Mouse (Mus musculus) lung, embryonic 15.5 days (tissue): ENCODE measurements around the gene Ints13. TPM values are rescaled to one million over a fixed set of nuclear protein-coding genes. Genes with fewer than 3 reads are reported as not detected.
A peak's percentile ranks its signal among the peaks of the same experiment; 100 is the strongest.

Source experiments
- ATAC-seq: fragments of 200-750 bp; cut with Nextera tagmentation; 2 replicates; pipeline ENCODE4 v1.8.0; 2017; ENCODE audit warnings: moderate number of reproducible peaks, borderline replicate concordance; ENCODE audit not compliant: low FRiP score, low TSS enrichment; ENCODE audit errors: extremely low read depth
- H3K27ac ChIP-seq: fragments of 300-500 bp; sonication (generic); 2 replicates; pipeline ENCODE4 v1.5.1; 2015; ENCODE audit warnings: moderate library complexity, mild to moderate bottlenecking, inconsistent platforms
- H3K27me3 ChIP-seq: fragments of 300-500 bp; sonication (generic); 2 replicates; pipeline ENCODE4 v1.6.1; 2015; ENCODE audit warnings: inconsistent platforms
- H3K36me3 ChIP-seq: fragments of 300-500 bp; sonication (generic); 2 replicates; pipeline ENCODE4 v1.6.1; 2015; ENCODE audit warnings: inconsistent platforms
- H3K4me1 ChIP-seq: fragments of 300-500 bp; sonication (generic); 2 replicates; pipeline ENCODE4 v1.6.1; 2015; ENCODE audit warnings: inconsistent platforms
- H3K4me2 ChIP-seq: fragments of 300-500 bp; sonication (generic); 2 replicates; pipeline ENCODE4 v1.6.1; 2015; ENCODE audit warnings: inconsistent platforms, mild to moderate bottlenecking, moderate library complexity
- H3K4me3 ChIP-seq: fragments of 300-500 bp; sonication (generic); 2 replicates; pipeline ENCODE4 v1.5.1; 2015; ENCODE audit warnings: mild to moderate bottlenecking, inconsistent platforms
- H3K9ac ChIP-seq: fragments of 300-500 bp; sonication (generic); 2 replicates; pipeline ENCODE4 v1.6.1; 2015; ENCODE audit warnings: inconsistent platforms
- H3K9me3 ChIP-seq: fragments of 300-500 bp; sonication (generic); 2 replicates; pipeline ENCODE4 v1.6.1; 2016; ENCODE audit warnings: inconsistent platforms
- WGBS: fragments of 180-500 bp; shearing (Covaris S2); methylation state at CpG from one replicate; pipeline ENCODE4 v1.1.7; 2015; 5-methylcytosine and 5-hydroxymethylcytosine counted together
- polyA plus RNA-seq: library from polyadenylated mRNA; unstranded; fragments of >200 nt; fragmentation: Nextera tagmentation; extraction: Ambion mirVana; gene quantifications from 2 replicates; pipeline ENCODE4 v1.2.1, GENCODE M21; 2015

Ints13 gene
- 66.1 and 77.9 TPM in 2 replicates for polyA plus RNA-seq

GRCm38 (mm10) chr6:146577310-146578109 lies at the start of gene Ints13:
Ints13 (minus strand) TSS chr6:146577835.
- Histone ChIP-seq H3K9me3 (no peaks in the 10 kb centered on the region), H3K4me1 (peaks cover 22% of the 10 kb centered on the region), H3K4me3 (peak within 1 kb of the TSS; percentile 81), H3K27me3 (no peaks in the 10 kb centered on the region), H3K36me3 (no peaks in the 10 kb centered on the region), H3K9ac (peak within 1 kb of the TSS; percentile 89), H3K27ac (peak within 1 kb of the TSS; percentile 98), H3K4me2 (peak within 1 kb of the TSS; percentile 66)
- under 1% methylated on average over 77 of the region's 77 CpGs for WGBS
- peak; percentile 95 for ATAC-seq

- ATAC-seq, result no peak
- 90% methylated on average over 2 of the region's 2 CpGs for WGBS
- H3K36me3 ChIP-seq, result peaks cover 25% of the 10 kb centered on the region
Measured at GRCm38 (mm10) chr6:146616670-146617069, 39.0 kb upstream of the Ints13 start.

GRCm38 (mm10) chr6:146615891-146616290 lies 38.3 kb upstream of the Ints13 start:
- H3K27me3 ChIP-seq, result no peaks in the 10 kb centered on the region
- no peak overlapping the region for H3K4me2 ChIP-seq
- H3K4me3 ChIP-seq, result no peak overlapping the region
- 85% methylated on average over 8 of the region's 8 CpGs for WGBS
- peaks cover 25% of the 10 kb centered on the region for H3K36me3 ChIP-seq
- H3K9ac ChIP-seq, result no peak overlapping the region
- no peak overlapping the region for H3K27ac ChIP-seq
- no peak for ATAC-seq
- no peaks in the 10 kb centered on the region for H3K4me1 ChIP-seq
- H3K9me3 ChIP-seq, result no peaks in the 10 kb centered on the region

More at GRCm38 (mm10) chr6:146616670-146617069, 39.0 kb upstream of the Ints13 start:
- H3K9ac ChIP-seq, result no peak overlapping the region
- no peak overlapping the region for H3K27ac ChIP-seq
- no peaks in the 10 kb centered on the region for H3K9me3 ChIP-seq
- H3K27me3 ChIP-seq, result no peaks in the 10 kb centered on the region
- no peak overlapping the region for H3K4me3 ChIP-seq
- H3K4me2 ChIP-seq, result no peak overlapping the region
- H3K4me1 ChIP-seq, result no peaks in the 10 kb centered on the region

- no peaks in the 10 kb centered on the region for H3K4me1 ChIP-seq
- H3K27me3 ChIP-seq, result no peaks in the 10 kb centered on the region
- H3K36me3 ChIP-seq, result peaks cover 26% of the 10 kb centered on the region
- no peak overlapping the region for H3K27ac ChIP-seq
- ATAC-seq, result no peak
- no peak overlapping the region for H3K4me3 ChIP-seq
- no peak overlapping the region for H3K9ac ChIP-seq
- H3K4me2 ChIP-seq, result no peak overlapping the region
- H3K9me3 ChIP-seq, result no peaks in the 10 kb centered on the region
- 93% methylated on average over 5 of the region's 5 CpGs for WGBS
Measured at GRCm38 (mm10) chr6:146614541-146614940, 36.9 kb upstream of the Ints13 start.

- 82% methylated on average over 5 of the region's 5 CpGs for WGBS
- Histone ChIP-seq H3K9ac (no peak overlapping the region), H3K27me3 (no peaks in the 10 kb centered on the region), H3K4me1 (no peaks in the 10 kb centered on the region), H3K9me3 (no peaks in the 10 kb centered on the region), H3K27ac (no peak overlapping the region), H3K36me3 (peaks cover 29% of the 10 kb centered on the region), H3K4me3 (no peak overlapping the region), H3K4me2 (no peak overlapping the region)
- no peak for ATAC-seq
Measured at GRCm38 (mm10) chr6:146613907-146614306, 36.3 kb upstream of the Ints13 start.

- Histone ChIP-seq H3K9me3 (no peaks in the 10 kb centered on the region), H3K4me2 (no peak overlapping the region), H3K4me3 (no peak overlapping the region), H3K27me3 (no peaks in the 10 kb centered on the region), H3K4me1 (no peaks in the 10 kb centered on the region), H3K9ac (no peak overlapping the region), H3K27ac (no peak overlapping the region), H3K36me3 (peaks cover 25% of the 10 kb centered on the region)
- ATAC-seq, result no peak
- WGBS, result 84% methylated on average over 5 of the region's 5 CpGs
Measured at GRCm38 (mm10) chr6:146612736-146613135, 35.1 kb upstream of the Ints13 start.

- H3K4me1 ChIP-seq, result no peaks in the 10 kb centered on the region
- H3K27ac ChIP-seq, result no peak overlapping the region
- WGBS, result 87% methylated on average over 7 of the region's 7 CpGs
- no peaks in the 10 kb centered on the region for H3K27me3 ChIP-seq
- peaks cover 17% of the 10 kb centered on the region for H3K36me3 ChIP-seq
- H3K9ac ChIP-seq, result no peak overlapping the region
- H3K9me3 ChIP-seq, result no peaks in the 10 kb centered on the region
- no peak overlapping the region for H3K4me3 ChIP-seq
- H3K4me2 ChIP-seq, result no peak overlapping the region
- no peak for ATAC-seq
Measured at GRCm38 (mm10) chr6:146611897-146612296, 34.3 kb upstream of the Ints13 start.

GRCm38 (mm10) chr6:146611385-146611784 lies 33.8 kb upstream of the Ints13 start:
- H3K4me1 ChIP-seq, result no peaks in the 10 kb centered on the region
- WGBS, result 92% methylated on average over 6 of the region's 6 CpGs
- no peak overlapping the region for H3K4me3 ChIP-seq
- peak; percentile 42; the same call in 1 of the 2 replicates for ATAC-seq
- no peak overlapping the region for H3K27ac ChIP-seq
- no peak overlapping the region for H3K9ac ChIP-seq
- no peak overlapping the region for H3K4me2 ChIP-seq
- H3K36me3 ChIP-seq, result peaks cover 17% of the 10 kb centered on the region
- H3K9me3 ChIP-seq, result no peaks in the 10 kb centered on the region
- no peaks in the 10 kb centered on the region for H3K27me3 ChIP-seq

GRCm38 (mm10) chr6:146603651-146604050 lies 26.0 kb upstream of the Ints13 start:
- H3K4me2 ChIP-seq, result no peak overlapping the region
- 85% methylated on average over 10 of the region's 10 CpGs for WGBS
- peaks cover 51% of the 10 kb centered on the region for H3K36me3 ChIP-seq
- no peak overlapping the region for H3K9ac ChIP-seq
- no peak for ATAC-seq
- no peak overlapping the region for H3K27ac ChIP-seq
- no peaks in the 10 kb centered on the region for H3K9me3 ChIP-seq
- no peak overlapping the region for H3K4me3 ChIP-seq
- no peaks in the 10 kb centered on the region for H3K4me1 ChIP-seq
- no peaks in the 10 kb centered on the region for H3K27me3 ChIP-seq

GRCm38 (mm10) chr6:146602601-146603000 lies 25.0 kb upstream of the Ints13 start:
- H3K4me2 ChIP-seq, result no peak overlapping the region
- no peaks in the 10 kb centered on the region for H3K4me1 ChIP-seq
- no peak overlapping the region for H3K27ac ChIP-seq
- no peak overlapping the region for H3K9ac ChIP-seq
- peaks cover 53% of the 10 kb centered on the region for H3K36me3 ChIP-seq
- H3K27me3 ChIP-seq, result no peaks in the 10 kb centered on the region
- H3K9me3 ChIP-seq, result no peaks in the 10 kb centered on the region
- ATAC-seq, result no peak
- WGBS, result 77% methylated on average over 4 of the region's 4 CpGs
- H3K4me3 ChIP-seq, result no peak overlapping the region

- no peak overlapping the region for H3K9ac ChIP-seq
- no peak overlapping the region for H3K27ac ChIP-seq
- 83% methylated on average over 5 of the region's 5 CpGs for WGBS
- H3K9me3 ChIP-seq, result no peaks in the 10 kb centered on the region
- peaks cover 8% of the 10 kb centered on the region; the same call in 1 of the 2 replicates for H3K4me1 ChIP-seq
- H3K36me3 ChIP-seq, result peaks cover 42% of the 10 kb centered on the region
- H3K4me2 ChIP-seq, result no peak overlapping the region
- H3K27me3 ChIP-seq, result no peaks in the 10 kb centered on the region
- no peak for ATAC-seq
- no peak overlapping the region for H3K4me3 ChIP-seq
Measured at GRCm38 (mm10) chr6:146585134-146585533, 7.5 kb upstream of the Ints13 start.

GRCm38 (mm10) chr6:146583366-146584046 lies 5.9 kb upstream of the Ints13 start:
- WGBS, result 90% methylated on average over 2 of the region's 2 CpGs
- Histone ChIP-seq H3K9me3 (no peaks in the 10 kb centered on the region), H3K9ac (no peak overlapping the region), H3K4me2 (no peak overlapping the region), H3K4me3 (no peak overlapping the region), H3K36me3 (peaks cover 26% of the 10 kb centered on the region), H3K4me1 (peaks cover 15% of the 10 kb centered on the region; the same call in 1 of the 2 replicates), H3K27ac (no peak overlapping the region), H3K27me3 (no peaks in the 10 kb centered on the region)
- no peak for ATAC-seq
